Mouse (Mus musculus) right cerebral cortex, adult 2 months (tissue): ENCODE measurements around the gene Cacna2d1.

Experiments used
- DNase-seq, 2 experiments: peaks; one replicate each; pipeline ENCODE4 v3.0.0; 2021 to 2022; ENCODE audit warnings: low spot score in 2 of 2

The Cacna2d1 gene

DNA sequence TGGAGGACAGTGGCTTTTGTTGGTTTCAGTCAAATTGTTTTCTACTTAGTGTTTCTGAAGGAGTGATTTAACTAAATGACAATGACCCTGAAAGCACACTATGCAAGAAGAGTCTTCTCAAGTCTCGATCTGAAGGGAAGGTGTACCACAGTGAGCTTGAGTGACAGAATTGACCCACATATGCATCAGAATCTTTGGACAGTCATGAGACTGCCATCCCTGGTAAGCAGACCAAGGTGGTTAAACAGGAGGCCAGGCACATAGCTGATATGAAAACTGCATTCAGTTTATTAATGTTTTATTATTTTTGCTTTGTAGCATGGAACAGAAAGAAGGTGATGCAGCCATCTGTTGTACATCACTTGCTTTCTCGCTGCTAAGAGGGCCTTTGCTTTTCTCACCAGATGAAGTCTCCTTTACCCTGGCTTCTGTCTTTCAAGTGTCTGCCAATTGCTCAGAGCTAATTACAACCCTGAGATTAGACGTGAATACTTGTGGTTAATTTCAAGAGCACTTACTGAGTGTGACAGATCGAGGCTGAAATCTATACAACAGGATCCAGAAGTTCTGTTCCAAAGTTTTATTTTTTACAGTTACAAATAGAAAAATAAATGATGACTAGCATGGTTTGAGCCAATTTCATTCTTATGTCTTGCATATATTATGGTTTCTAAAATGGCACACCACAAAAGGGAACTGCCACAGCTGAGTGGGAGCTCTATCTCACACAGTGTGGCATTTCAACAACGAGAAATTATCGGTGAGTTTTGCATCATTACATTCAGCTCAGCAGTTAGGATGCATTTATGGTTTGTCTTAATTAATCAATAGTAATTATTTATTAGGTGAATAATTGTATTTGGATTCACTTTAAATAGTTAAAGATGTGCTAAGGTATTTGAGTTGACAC lies 221.1 kb downstream of the Cacna2d1 start:
- DNase-seq = no peak

DNA sequence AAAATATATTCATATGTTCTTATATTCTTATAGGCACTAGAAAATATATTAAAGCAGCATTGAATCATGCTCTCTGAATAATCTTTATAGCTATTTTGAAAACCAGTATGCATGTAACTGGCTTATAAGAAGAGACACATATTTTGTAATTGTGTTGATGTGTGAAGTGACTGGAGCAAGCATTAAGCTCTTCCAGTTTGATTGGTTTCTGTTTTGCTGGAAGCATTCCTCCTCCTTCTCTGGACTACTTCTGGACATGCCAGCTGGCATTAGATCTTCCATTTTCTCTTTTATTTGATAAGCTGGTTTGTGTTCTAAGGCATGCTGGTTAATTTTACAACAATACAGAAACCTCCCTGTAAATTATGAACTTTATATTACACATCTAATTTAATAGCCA lies 228.8 kb downstream of the Cacna2d1 start:
- no peak for DNase-seq

DNA sequence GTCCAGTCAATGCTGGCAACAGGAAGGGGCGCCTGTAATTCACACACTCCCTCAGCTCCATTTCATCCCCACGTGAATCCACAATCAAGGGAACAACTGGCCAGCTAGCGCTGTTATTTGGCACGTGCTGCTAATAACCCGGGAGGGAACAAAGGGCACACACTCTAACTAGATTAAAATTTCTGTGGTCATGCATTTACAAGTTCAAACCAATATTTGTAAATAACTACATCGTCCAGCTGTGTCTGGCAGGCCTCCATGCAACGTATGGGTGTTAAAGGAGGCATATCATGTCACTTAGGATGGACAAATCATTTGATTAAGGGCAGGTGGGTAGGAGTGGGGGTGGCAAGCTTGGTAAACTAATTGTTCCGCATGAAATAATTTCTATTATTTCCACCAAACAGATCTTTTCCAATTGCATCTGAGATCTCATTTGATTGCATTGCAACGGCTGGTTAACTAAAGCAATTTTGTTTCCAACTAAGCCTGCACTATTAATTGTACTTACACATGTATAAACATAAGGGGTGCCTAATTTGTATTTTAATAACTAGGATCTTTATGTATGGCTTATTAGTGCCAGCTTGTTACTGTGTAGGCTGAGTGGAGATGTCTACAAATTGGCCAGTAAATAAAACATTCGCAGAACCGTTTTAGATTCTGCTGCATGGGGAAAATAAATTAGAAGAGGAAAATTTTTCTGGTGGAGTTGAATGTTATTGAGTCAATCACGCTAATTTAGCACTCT lies 231.8 kb downstream of the Cacna2d1 start:
- DNase-seq = no peak

DNA sequence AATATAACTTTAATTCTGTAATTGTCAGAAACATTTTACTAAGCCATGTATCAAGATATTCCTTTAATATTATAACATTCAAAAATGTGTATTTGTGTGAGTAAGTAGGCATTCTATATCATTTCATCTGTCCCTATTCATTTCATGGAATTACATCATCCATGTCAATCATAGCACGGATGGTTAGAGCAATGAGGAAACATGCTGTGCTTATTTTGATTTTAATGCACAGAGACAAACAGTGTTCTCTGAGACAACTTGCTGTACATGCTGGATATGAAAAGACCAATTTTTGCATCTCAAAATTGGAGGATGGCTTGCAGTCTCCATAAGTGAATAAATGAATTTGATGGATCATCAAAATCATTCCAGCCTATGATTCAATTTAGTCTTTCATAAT lies 232.4 kb downstream of the Cacna2d1 start:
- DNase-seq = no peak

DNA sequence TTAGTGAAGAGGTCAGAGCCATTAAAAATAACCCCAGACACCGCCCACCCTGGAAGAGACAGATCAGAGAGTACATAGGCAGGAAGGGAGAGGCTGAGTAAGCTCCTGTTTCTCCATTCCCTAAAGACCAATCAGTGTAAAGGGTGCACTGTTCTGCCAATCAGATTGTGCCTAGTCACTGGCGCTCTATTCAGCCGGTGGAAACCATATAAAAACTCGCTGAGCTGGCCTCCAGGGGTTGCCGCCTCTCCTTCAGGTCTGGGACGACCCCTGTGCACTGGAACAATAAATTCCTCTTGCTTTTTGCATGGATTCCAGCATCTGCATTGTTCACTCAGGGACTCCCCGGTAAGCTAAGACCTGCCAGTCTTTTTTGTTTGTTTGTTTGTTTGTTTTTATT lies 246.6 kb downstream of the Cacna2d1 start:
- DNase-seq = no peak

DNA sequence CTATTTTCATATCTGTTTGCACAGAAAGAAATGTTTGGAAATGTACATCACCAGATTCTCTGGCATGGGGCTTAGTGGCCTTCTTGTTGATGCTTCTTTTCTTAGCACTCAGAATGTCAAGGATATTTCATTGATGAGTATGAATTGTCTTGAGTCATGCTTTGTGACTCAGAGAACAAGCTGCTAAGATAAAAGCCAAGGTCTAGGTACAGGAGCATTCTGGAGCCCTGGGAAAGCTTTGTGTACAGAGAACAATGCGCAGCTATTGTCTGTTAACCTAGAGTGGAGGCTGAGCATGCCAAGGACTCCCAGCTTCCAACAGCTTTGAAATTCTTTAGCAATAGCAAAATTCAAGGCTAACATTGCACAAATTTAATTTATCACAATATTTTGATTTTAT lies 249.6 kb downstream of the Cacna2d1 start:
- DNase-seq = no peak

DNA sequence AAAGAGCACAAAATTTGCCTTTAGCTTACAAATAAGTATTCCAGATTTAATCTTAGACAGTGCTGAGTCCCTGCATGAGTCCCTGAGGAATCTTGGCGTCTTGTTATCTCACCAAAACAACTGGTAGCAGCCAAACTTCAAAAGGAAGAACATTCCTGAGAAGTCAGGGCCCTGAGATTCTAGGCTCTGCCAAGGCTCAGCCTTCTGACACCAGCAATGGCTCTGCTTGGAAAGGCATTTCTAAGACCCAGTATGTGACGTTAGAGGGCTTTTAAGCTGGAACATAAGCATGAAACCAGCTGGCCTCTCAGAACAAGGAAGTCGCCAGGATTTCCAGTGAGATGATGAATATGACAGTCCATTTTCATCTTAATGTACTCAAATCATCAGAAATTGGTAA lies 253.4 kb downstream of the Cacna2d1 start:
- DNase-seq = no peak

GRCm38 (mm10) chr5:16189878-16190277 lies 255.4 kb downstream of the Cacna2d1 start:
- DNase-seq = no peak

GRCm38 (mm10) chr5:16191165-16191564 lies 256.7 kb downstream of the Cacna2d1 start:
- DNase-seq = no peak

DNA sequence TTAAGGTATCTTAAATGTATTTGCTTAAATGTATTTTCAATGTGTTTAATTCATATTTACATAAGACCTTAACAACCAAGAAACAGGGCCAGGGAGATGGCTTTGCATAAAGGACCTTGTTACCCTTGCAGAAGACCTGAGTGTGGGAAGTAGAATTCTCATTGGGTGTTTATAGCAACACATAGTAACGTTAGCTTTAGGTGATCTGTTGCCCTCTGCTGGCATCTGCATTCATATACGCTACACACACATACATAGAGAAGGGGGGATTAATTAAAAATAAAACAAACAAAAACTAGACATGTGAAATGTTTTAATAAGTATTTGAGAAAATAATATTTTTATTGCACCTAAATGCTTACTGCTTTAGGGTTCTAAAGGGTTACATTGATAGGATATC lies 265.3 kb downstream of the Cacna2d1 start:
- DNase-seq = no peak

DNA sequence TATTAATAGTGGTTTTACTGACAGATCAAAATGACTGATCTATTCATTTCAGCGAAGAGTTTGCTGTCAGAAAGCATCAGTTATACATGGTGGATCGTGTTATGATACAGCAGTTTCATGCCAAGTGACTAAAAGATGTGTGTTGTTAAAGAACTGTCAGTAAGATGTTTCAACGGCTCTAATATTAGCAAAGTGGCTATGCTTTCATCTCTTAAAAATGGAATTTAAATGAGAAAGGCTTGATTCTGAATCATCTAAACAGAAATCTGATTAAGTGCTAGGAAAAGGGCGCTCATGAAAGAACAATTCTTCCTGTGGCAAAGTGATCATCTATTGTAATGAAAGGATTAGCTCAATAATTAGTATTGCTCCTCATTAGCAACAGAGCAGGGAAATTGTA lies 287.5 kb downstream of the Cacna2d1 start:
- DNase-seq = no peak

DNA sequence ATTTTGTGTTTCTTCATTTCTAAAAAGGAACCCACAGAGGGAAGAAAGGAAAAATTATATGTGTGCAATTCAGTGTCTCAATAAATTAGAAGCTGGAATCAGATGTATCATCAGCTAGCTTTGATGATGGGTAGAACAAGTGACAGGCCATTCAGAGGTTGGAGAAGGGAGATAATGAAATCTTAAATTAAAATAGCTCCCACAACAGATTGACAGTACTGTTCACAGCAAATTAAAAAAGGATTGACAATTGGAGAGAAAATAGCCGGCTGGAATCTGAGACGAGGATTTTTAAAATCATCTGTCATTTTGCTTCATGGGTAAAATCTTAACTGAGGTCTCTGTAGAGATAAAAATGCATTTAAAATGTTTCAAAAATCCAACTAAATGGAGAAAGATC lies 290.9 kb downstream of the Cacna2d1 start:
- no peak for DNase-seq

- no peak for DNase-seq
Observed at GRCm38 (mm10) chr5:16229384-16229783, 294.9 kb downstream of the Cacna2d1 start.

GRCm38 (mm10) chr5:16231477-16231876 lies 297.0 kb downstream of the Cacna2d1 start:
- DNase-seq = peak; percentile 43 to 49

DNA sequence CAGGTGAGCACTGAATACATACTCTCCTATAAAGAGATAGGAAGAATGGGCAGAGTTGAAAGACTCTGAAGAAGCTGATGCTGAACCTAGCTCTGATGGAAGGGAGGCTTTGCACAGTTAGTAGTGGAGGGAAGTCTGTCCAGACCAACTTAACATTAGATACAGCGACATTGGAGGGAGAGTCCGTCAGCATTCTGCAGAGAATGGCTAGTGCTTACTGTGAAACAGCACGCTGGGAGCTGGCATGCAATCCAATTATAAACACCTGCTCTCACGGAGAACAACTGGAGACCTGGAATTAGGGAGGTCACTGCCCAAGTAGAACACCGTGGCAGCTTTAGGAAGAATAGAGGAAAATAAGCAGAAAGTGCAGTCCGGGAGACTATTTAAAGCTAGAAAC lies 300.4 kb downstream of the Cacna2d1 start:
- no peak for DNase-seq

- no peak for DNase-seq
Observed at GRCm38 (mm10) chr5:16235864-16236263, 301.4 kb downstream of the Cacna2d1 start.

DNA sequence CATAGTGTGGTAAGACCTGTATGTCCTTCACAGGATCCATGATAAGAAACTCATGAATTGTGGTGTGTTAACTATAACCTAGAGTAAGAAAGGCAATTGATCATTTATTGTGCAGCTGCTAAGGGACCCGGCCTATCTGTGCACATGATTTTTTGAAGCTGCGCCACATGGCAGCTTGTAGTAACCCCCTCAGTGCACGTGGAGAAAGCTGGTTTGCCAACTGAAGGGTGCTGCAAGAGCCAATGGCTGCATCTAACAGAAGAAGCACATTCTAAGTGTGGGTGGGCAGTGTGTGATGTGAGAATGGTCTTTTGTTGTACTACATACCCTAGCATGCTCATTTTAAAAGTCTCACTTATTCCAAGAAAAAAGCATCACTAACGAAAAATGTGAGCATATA lies 302.1 kb downstream of the Cacna2d1 start:
- no peak for DNase-seq

GRCm38 (mm10) chr5:16237972-16238371 lies 303.5 kb downstream of the Cacna2d1 start:
- no peak for DNase-seq

DNA sequence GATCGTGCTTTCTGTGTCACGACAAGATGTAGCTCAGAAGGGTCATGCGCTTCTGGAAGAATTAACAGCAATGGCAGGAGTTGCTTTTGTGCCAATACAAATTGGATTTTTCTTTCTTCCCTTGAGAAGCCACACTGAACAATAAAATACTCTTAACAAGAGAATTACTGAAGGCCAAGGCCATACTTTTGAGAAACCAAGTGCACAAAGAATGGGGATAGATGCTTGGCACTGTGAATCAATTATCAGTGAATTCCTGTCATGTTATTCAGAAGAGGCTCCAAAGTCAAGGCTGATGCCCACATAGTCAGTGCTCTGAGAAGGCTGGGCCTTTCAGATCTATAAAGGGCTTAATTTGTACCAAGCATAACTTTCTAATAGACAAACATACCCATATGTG lies 305.8 kb downstream of the Cacna2d1 start:
- DNase-seq = no peak

DNA sequence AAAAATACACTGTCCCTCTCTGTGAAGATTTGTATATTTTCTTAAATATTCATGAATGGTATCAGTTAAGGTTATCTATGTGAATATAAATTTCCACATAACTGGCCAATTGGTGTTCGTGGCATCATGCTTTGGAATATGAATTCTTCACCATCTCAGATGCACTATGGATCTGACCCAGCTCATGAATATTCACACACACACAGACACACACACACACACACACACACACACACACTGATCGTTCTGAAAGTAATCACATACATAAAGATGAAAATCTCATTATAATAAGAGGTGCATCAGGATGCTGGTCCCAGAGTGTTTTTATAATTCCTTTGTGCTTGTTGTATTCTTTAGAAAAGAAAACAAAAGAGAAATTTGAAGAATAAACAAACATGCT lies 309.1 kb downstream of the Cacna2d1 start:
- DNase-seq = no peak

DNA sequence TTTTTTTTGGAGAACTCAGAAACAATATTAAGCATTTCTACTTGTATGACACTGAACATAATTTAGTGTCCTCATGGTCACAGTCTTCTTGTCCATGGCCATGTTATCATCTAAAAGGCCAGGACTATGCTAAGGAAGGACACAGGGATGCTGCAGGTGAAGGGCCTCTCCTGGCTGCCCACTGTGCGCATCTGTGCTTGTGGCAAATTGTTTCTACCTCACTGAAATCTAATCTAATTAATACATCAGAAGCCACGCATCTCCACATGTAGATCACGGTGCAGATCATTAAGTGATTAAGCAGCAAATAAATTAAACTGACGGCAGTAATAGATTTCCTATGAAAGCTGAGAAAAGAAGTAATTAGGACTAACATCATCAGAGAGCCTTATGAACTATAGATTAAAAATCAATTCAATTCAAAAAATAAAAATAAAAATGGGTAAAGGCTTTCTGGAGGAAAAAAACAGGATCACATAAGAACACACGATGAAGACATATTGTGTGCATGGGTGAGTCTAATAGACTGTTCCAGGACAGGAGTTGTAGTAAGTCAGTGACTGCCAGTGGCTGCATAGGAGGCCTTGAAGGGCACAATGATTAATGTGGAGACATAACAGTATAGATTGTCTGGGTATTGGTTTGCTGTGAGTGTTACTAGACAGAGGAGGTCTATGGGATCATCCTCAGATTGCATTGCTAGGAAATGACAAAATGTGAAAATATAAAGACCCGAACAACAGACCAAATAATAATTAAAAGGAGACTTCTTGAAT lies 318.4 kb downstream of the Cacna2d1 start:
- no peak for DNase-seq

DNA sequence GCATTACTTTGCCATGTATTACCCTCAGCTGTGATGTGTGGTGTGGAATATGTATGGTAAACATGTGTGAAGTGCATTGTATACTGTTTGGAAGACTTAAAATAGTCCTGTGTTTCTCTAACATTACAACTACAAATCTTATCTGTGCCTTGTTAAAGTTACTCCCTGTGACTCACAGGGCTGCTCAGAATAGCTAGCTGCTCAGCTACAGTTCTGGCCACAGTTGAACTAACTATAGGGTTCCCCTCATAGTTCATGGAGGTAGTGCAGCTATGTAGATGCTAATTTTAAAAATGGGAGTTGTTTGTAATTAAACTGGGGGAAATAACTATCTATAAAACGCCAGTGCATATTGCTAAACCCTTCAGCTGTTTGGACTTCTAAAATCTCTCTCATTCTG lies 319.3 kb downstream of the Cacna2d1 start:
- DNase-seq = no peak
